Mouse (Mus musculus): ENCODE measurements around the gene Gng7. TPM values are rescaled to one million over a fixed set of nuclear protein-coding genes. Genes with fewer than 3 reads are reported as not detected.
"Not testable (repeated sequence)": the region's sequence is repeated elsewhere in the genome, so short reads cannot be mapped to it uniquely, and the experiment has no call there.

Gng7 gene
- polyA plus RNA-seq, 1 experiment from 2014 or later: 1.5 TPM

GRCm38 (mm10) chr10:80993276-80993675, 21.5 kb downstream of the Gng7 start:
- Histone ChIP-seq H3K4me2 (no peak overlapping the region), H3K27me3 (replicated peaks) (peaks cover 38% of the 10 kb centered on the region), H3K27ac (ENCODE audit: poor library complexity, severe bottlenecking) (no peak overlapping the region), H3K4me1 (replicated peaks) (peaks cover 9% of the 10 kb centered on the region; the same call in 1 of the 2 replicates), H3K9me3 (replicated peaks) (no peaks in the 10 kb centered on the region), H3K4me3 (no peak overlapping the region), H3K36me3 (no peaks in the 10 kb centered on the region), H3K9ac (no peak overlapping the region)
- ATAC-seq (ENCODE audit: insufficient number of reproducible peaks, low FRiP score): no peak
- 65% methylated on average over 5 of the region's 5 CpGs for WGBS

GRCm38 (mm10) chr10:80991945-80992344, 22.8 kb downstream of the Gng7 start:
- H3K27me3 ChIP-seq (replicated peaks): peaks cover 27% of the 10 kb centered on the region

GRCm38 (mm10) chr10:80991007-80991406, 23.7 kb downstream of the Gng7 start:
- Histone ChIP-seq H3K36me3 (no peaks in the 10 kb centered on the region), H3K4me2 (no peak overlapping the region), H3K9me3 (replicated peaks) (no peaks in the 10 kb centered on the region), H3K9ac (no peak overlapping the region), H3K27me3 (replicated peaks) (peaks cover 32% of the 10 kb centered on the region), H3K27ac (ENCODE audit: poor library complexity, severe bottlenecking) (no peak overlapping the region), H3K4me1 (replicated peaks) (peaks cover 25% of the 10 kb centered on the region), H3K4me3 (no peak overlapping the region)
- no peak for ATAC-seq (ENCODE audit: insufficient number of reproducible peaks, low FRiP score)
- 14% methylated on average over 3 of the region's 3 CpGs for WGBS

More at GRCm38 (mm10) chr10:80991945-80992344, 22.8 kb downstream of the Gng7 start:
- Histone ChIP-seq H3K27ac (ENCODE audit: poor library complexity, severe bottlenecking) (no peak overlapping the region), H3K4me3 (no peak overlapping the region), H3K4me1 (replicated peaks) (peaks cover 17% of the 10 kb centered on the region), H3K36me3 (no peaks in the 10 kb centered on the region), H3K4me2 (no peak overlapping the region), H3K9me3 (replicated peaks) (no peaks in the 10 kb centered on the region), H3K9ac (no peak overlapping the region)
- ATAC-seq (ENCODE audit: insufficient number of reproducible peaks, low FRiP score): no peak
- WGBS: 84% methylated on average over 1 of the region's 1 CpGs

- Histone ChIP-seq H3K27ac (ENCODE audit: poor library complexity, severe bottlenecking) (no peak overlapping the region), H3K27me3 (replicated peaks) (peaks cover 38% of the 10 kb centered on the region), H3K9ac (no peak overlapping the region), H3K9me3 (replicated peaks) (no peaks in the 10 kb centered on the region), H3K4me3 (no peak overlapping the region), H3K36me3 (no peaks in the 10 kb centered on the region), H3K4me1 (replicated peaks) (peaks cover 30% of the 10 kb centered on the region), H3K4me2 (no peak overlapping the region)
- 62% methylated on average over 7 of the region's 7 CpGs for WGBS
- ATAC-seq (ENCODE audit: insufficient number of reproducible peaks, low FRiP score): no peak
Observed at GRCm38 (mm10) chr10:80990406-80990805, 24.3 kb downstream of the Gng7 start.

- not testable (repeated sequence) for H3K4me2 ChIP-seq; H3K9ac ChIP-seq; H3K36me3 ChIP-seq; H3K4me3 ChIP-seq; H3K27ac ChIP-seq (ENCODE audit: poor library complexity, severe bottlenecking); ATAC-seq (ENCODE audit: insufficient number of reproducible peaks, low FRiP score); H3K9me3 ChIP-seq (replicated peaks)
- 60% methylated on average over 4 of the region's 4 CpGs for WGBS
- Histone ChIP-seq H3K27me3 (replicated peaks) (peaks cover 43% of the 10 kb centered on the region), H3K4me1 (replicated peaks) (peaks cover 33% of the 10 kb centered on the region)
Observed at GRCm38 (mm10) chr10:80989854-80990253, 24.9 kb downstream of the Gng7 start.

GRCm38 (mm10) chr10:80989446-80989845, 25.3 kb downstream of the Gng7 start:
- WGBS: 62% methylated on average over 6 of the region's 6 CpGs
- Histone ChIP-seq H3K27ac (ENCODE audit: poor library complexity, severe bottlenecking) (no peak overlapping the region), H3K4me2 (no peak overlapping the region), H3K9me3 (replicated peaks) (no peaks in the 10 kb centered on the region), H3K4me3 (no peak overlapping the region), H3K4me1 (replicated peaks) (peaks cover 29% of the 10 kb centered on the region), H3K36me3 (no peaks in the 10 kb centered on the region), H3K27me3 (replicated peaks) (peaks cover 48% of the 10 kb centered on the region), H3K9ac (no peak overlapping the region)
- no peak for ATAC-seq (ENCODE audit: insufficient number of reproducible peaks, low FRiP score)

GRCm38 (mm10) chr10:80987709-80988441, 26.9 kb downstream of the Gng7 start:
- 0 out of 2 replicates have a peak overlapping the region, but pooled peaks have one; percentile 17 for H3K4me2 ChIP-seq
- WGBS: 12% methylated on average over 10 of the region's 10 CpGs
- ATAC-seq (ENCODE audit: insufficient number of reproducible peaks, low FRiP score): peak; percentile 79
- H3K4me3 ChIP-seq: no peak overlapping the region
- H3K27ac ChIP-seq (ENCODE audit: poor library complexity, severe bottlenecking): peak overlapping the region; percentile 76
- no peaks in the 10 kb centered on the region for H3K36me3 ChIP-seq
- peaks cover 46% of the 10 kb centered on the region for H3K27me3 ChIP-seq (replicated peaks)
- peaks cover 27% of the 10 kb centered on the region for H3K4me1 ChIP-seq (replicated peaks)
- H3K9ac ChIP-seq: 0 out of 2 replicates have a peak overlapping the region, but pooled peaks have one; percentile 38
- no peaks in the 10 kb centered on the region for H3K9me3 ChIP-seq (replicated peaks)

GRCm38 (mm10) chr10:80986754-80987153, 28.0 kb downstream of the Gng7 start:
- Histone ChIP-seq H3K4me1 (replicated peaks) (peaks cover 27% of the 10 kb centered on the region), H3K36me3 (no peaks in the 10 kb centered on the region), H3K27ac (ENCODE audit: poor library complexity, severe bottlenecking) (no peak overlapping the region), H3K27me3 (replicated peaks) (peaks cover 37% of the 10 kb centered on the region), H3K9ac (no peak overlapping the region), H3K4me3 (no peak overlapping the region), H3K9me3 (replicated peaks) (no peaks in the 10 kb centered on the region), H3K4me2 (no peak overlapping the region)
- WGBS: 58% methylated on average over 6 of the region's 6 CpGs
- no peak for ATAC-seq (ENCODE audit: insufficient number of reproducible peaks, low FRiP score)

- peaks cover 35% of the 10 kb centered on the region for H3K27me3 ChIP-seq (replicated peaks)
- no peak for ATAC-seq (ENCODE audit: insufficient number of reproducible peaks, low FRiP score)
- H3K4me2 ChIP-seq: peak overlapping the region; percentile 72
- WGBS: 37% methylated on average over 13 of the region's 13 CpGs
- H3K9ac ChIP-seq: peak overlapping the region; percentile 57
- peak overlapping the region; percentile 37 for H3K4me3 ChIP-seq
- no peak overlapping the region for H3K27ac ChIP-seq (ENCODE audit: poor library complexity, severe bottlenecking)
- no peaks in the 10 kb centered on the region for H3K36me3 ChIP-seq
- H3K9me3 ChIP-seq (replicated peaks): no peaks in the 10 kb centered on the region
- peaks cover 27% of the 10 kb centered on the region for H3K4me1 ChIP-seq (replicated peaks)
Observed at GRCm38 (mm10) chr10:80985970-80986701, 28.6 kb downstream of the Gng7 start.

- H3K4me3 ChIP-seq: peak overlapping the region; percentile 37
- H3K4me2 ChIP-seq: peak overlapping the region; percentile 72
- ATAC-seq (ENCODE audit: insufficient number of reproducible peaks, low FRiP score): no peak
- H3K27ac ChIP-seq (ENCODE audit: poor library complexity, severe bottlenecking): no peak overlapping the region
- H3K4me1 ChIP-seq (replicated peaks): peaks cover 27% of the 10 kb centered on the region
- H3K27me3 ChIP-seq (replicated peaks): peaks cover 35% of the 10 kb centered on the region
- peak overlapping the region; percentile 57 for H3K9ac ChIP-seq
- H3K9me3 ChIP-seq (replicated peaks): no peaks in the 10 kb centered on the region
- WGBS: 10% methylated on average over 37 of the region's 37 CpGs
- no peaks in the 10 kb centered on the region for H3K36me3 ChIP-seq
Observed at GRCm38 (mm10) chr10:80985241-80985969, 29.3 kb downstream of the Gng7 start.

- Histone ChIP-seq H3K4me2 (no peak overlapping the region), H3K27ac (ENCODE audit: poor library complexity, severe bottlenecking) (no peak overlapping the region), H3K4me3 (no peak overlapping the region), H3K27me3 (replicated peaks) (peaks cover 35% of the 10 kb centered on the region), H3K36me3 (no peaks in the 10 kb centered on the region), H3K4me1 (replicated peaks) (peaks cover 27% of the 10 kb centered on the region), H3K9ac (no peak overlapping the region), H3K9me3 (replicated peaks) (no peaks in the 10 kb centered on the region)
- no peak for ATAC-seq (ENCODE audit: insufficient number of reproducible peaks, low FRiP score)
- WGBS: 86% methylated on average over 12 of the region's 12 CpGs
Observed at GRCm38 (mm10) chr10:80984223-80984622, 30.5 kb downstream of the Gng7 start.

Data from heart, embryonic 12.5 days (tissue).